Mouse (Mus musculus) megakaryocyte, embryonic 14.5 days (primary cell): ENCODE measurements at regions not wholly inside any gene's neighbourhood (a gene's known extent, or its start where the extent isn't known, plus 50 kb on each side); places are given as distances from the start of the nearest gene placed in this dataset.

Experiments used
- FLI1 ChIP-seq: IDR thresholded peaks from 2 replicates; pipeline ENCODE4 v1.6.1; 2012; ENCODE audit warnings: low read length, inconsistent platforms, mixed read lengths
- GATA1 ChIP-seq: IDR thresholded peaks from 3 replicates; pipeline ENCODE4 v1.6.1; 2012; ENCODE audit warnings: mixed read lengths, low read length, inconsistent platforms, borderline replicate concordance

GRCm38 (mm10) chr8:35323180-35323975 lies 442.2 kb upstream of the Gm19410 start:
- TF ChIP-seq FLI1 (no peak), GATA1 (no peak)
